Mouse (Mus musculus): ENCODE data around the gene Ank2. TPM values are rescaled to one million over a fixed set of nuclear protein-coding genes. Genes with fewer than 3 reads are reported as not detected.

Ank2 gene
- total RNA-seq, 2 experiments from 2014 or later, result 884 to 907 TPM

DNA sequence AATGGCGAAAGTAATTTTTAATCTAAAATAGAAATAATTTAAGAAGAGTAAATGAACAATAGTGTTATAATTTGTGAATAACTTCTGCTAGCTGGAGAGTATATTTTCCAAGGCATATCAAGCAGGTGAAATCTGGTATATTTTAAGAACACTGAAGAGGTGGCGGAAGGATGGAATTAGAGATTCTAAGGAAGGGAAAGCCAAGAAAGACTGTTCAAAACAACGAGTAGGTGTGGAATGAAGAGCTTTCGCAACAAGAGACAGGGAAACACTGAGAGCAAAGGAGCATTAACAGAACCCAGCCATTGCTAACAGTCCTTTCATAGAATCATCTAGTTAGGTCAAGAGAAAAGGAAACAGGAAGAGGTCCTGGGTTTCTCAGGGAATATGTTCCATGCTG is 439.5 kb downstream of the Ank2 start:
- no peak for DNase-seq (ENCODE audit: low spot score in 2 of 2)

DNA sequence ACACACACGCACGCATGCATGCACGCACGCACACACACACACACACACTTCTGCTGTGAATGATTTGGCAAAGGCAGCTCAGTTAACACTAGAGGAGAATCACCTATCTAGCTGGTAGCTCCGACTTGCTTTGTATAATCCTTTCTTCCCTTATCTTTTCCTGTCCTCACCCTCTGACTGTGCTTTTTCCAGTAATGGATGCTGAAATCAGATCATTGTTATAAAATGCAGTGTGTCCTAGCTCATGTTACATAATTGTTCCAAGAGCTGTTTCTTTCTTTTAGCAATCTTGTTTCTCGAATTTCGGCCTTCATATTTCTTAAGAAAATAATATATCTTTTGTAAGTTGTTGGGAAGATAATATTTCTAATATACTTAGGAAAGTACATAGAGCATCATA is 457.9 kb downstream of the Ank2 start:
- no peak for DNase-seq (ENCODE audit: low spot score in 2 of 2)

DNA sequence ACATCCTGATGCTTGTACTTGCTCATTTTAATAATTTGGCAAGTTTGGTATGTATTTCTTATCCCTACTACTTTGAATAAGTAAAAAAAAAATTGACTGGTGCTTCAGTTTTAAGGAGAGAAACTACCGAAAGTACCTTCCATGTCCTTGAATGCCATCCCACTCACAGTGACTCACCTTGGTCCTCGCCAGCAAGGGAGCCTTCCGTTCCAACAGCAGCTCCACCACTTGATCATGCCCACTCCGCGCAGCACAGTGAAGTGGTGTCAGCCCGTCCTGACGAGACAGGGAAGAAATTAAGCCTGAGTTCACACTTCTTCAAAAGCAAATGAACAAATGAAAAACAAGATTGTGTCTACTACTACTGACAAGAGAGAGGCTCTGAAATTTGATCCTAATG is 460.6 kb downstream of the Ank2 start:
- DNase-seq (ENCODE audit: low spot score in 2 of 2), result no peak

DNA sequence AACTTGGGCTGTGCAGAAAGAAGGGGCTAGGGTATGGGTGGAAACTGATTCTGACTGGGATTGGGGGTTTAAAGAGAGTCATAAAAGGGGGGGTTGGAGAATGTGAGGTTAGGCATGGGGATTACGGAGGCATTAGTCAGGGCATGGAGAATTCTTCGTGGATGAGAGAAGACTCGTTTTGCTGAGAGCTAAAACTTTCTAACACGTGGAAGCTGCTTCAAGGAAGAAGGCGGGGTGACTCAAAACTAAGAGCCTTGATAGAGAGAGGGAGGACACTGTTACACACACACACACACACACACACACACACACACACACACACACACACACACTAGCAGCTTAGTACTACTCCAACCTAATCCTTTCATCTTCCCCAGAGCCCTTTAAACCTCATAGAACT is 463.0 kb downstream of the Ank2 start:
- no peak for DNase-seq (ENCODE audit: low spot score in 2 of 2)

DNA sequence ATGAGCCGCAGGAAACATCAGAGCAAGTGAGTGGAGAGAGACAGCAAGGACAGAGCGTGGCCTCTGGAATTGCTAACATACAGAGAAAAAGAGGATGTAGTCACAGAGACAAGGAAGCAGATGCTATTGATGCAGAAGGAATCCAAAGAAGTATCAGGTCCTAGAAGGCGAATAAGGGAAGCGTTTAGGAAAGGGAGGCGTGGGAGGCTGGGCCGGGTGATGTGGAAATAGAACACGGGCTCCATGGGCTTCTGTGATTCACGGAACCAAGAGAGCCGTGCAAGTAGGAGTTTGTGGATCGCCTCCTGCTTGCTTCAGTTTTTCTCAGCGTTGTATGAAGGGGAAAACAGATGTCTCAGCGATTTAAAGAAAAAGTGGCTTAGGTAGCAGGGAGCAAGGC is 463.6 kb downstream of the Ank2 start:
- no peak for DNase-seq (ENCODE audit: low spot score in 2 of 2)

DNA sequence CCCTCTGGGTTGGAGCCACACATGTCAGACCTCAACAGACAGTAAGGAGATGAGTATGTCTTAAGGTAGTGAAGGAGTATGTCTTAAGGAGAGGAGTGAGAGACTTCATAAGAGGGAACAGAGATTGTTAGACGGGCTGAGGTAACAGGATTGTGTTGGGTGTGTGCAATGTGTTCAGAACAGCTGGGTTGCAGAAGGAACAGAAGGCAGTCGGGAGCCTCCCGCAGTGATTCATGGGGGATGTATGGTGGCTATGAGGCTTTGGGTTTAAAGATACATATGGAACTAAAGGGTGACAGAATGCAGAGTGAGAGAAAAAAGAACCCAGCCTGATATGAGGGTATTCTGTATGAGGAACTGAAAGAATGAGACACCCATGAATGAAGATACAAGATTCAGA is 464.2 kb downstream of the Ank2 start:
- DNase-seq (ENCODE audit: low spot score in 2 of 2), result no peak

DNA sequence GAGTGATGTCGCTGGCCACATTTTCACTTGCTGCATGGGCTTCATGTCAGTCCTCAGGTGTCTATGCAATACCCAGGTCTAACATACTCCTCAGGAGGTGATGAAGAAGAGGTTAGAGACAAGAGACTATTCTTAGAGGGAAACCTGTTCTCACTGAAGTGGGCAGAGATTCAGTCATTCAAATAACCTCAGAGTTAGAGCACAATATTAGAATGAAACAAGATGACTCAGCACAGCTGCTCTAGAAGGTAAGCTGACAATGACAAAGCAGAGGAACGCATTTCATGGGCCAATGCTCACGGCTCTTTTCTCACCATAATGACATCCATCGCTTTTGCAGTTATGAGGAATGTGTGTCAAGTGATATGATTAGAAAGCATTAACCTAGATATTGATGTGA is 475.2 kb downstream of the Ank2 start:
- DNase-seq (ENCODE audit: low spot score in 2 of 2), result no peak

DNA sequence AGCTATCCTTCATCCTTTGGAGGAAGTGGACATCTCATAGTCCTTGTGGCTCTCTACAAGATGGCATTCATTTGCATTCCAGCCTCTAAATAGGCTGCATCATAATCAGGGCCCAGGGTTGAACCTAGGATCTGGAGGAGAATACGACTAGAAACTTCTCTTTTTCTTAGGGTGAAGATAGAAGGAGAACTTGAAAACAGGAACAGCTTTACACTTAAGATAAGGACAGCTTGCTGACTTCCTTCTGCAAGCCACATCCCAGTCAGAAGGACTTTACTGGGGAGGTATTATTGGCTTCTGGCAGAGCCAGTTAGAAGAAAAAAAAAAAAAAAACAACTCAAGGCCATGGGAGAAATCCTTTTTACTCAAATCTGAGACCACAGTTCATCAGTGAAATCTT is 479.0 kb downstream of the Ank2 start:
- no peak for DNase-seq (ENCODE audit: low spot score in 2 of 2)

DNA sequence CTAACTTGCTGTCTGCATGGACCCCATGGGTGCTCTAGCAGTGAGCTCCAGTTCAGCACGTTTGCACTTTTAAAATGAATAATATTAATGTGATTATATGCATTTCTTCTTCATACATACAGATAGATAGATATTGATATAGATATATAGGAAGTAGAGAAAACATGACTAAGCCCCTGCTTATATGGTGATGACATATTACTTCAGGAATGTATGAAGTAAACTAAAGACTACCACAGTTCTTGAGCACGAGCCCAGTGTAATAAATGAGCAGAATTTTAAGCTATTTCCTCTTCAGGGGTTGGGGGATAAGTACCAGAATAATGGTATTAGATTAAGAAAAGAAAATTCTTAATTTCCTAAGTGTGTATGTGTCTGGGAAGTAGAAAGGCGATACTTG is 479.4 kb downstream of the Ank2 start:
- DNase-seq (ENCODE audit: low spot score in 2 of 2), result no peak

DNA sequence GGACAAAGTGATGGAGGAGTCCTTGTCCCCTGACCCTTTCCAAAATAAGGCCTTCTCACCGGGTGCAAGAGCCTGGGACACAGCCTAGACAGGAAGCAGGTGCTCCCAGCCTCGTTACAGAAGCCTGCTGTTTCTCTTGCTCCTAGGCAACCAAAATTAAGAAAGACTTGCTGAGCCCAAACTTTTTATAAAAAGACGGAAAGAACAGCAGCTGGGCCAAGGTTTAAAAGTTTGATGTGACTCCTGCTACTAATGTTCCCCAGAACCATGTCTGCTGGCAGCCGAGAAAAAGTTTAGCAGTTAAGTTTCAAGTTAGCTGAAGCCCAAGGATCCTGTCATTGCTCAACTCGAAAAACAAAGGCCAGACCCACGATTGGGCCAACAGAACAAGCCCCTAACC is 480.0 kb downstream of the Ank2 start:
- no peak for DNase-seq (ENCODE audit: low spot score in 2 of 2)

DNA sequence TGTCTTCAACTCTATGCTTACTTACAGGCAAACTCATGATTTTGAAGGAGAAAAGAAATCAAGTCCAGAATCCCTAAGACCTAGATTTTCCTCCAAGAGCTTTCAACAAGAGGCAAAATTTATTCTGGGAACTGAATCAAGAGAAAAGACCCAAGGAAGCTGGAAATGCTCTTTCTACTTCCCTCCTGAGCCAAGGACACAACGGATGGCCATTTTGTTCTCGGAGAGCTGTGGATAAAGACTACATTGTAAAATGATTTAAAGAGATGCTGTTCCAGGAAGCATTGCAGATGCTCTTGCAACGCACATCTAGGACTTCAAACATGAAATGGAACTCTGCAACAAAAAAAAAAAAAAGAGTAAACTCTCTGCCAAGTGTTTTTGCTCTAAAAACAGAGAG is 481.6 kb downstream of the Ank2 start:
- DNase-seq (ENCODE audit: low spot score in 2 of 2), result no peak

DNA sequence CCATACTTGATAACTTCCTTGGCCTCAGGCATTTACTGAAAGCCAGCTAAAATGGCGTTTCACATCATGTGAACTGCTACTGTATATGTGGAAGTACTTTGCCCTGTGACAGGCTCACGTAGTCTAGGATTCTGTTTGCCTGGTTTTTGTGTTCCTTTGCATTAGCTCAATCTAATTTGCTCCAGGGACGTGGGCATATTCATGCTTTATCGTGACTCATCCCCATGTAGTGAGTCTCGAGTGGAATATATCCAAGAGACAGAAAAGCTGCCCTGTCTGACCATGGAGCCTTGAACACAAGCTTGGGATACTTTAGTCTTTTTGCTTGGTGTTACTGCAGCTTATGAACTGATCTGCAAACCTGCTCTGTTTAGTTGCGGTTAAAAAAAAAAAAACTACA is 483.6 kb downstream of the Ank2 start:
- DNase-seq (ENCODE audit: low spot score in 2 of 2), result no peak

DNA sequence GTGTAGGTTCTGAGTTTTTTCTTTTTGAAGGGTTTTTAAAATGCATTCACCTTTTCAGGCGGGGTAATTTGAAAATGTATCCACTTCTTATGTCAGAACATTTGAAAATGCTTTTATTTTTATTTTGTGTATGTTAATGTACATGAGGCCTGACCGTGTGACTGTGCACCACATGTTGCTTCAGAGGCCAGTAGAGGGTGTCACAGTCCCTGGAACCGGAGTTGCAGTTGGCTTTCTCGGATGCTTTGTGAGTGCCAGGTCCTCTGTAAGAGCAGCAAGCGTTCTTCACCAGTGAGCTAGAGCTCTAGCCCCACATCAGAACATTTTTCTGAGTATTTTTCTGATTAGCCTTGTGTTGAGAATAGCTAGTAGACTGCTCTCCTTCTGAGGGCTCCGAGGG is 484.0 kb downstream of the Ank2 start:
- DNase-seq (ENCODE audit: low spot score in 2 of 2), result no peak

DNA sequence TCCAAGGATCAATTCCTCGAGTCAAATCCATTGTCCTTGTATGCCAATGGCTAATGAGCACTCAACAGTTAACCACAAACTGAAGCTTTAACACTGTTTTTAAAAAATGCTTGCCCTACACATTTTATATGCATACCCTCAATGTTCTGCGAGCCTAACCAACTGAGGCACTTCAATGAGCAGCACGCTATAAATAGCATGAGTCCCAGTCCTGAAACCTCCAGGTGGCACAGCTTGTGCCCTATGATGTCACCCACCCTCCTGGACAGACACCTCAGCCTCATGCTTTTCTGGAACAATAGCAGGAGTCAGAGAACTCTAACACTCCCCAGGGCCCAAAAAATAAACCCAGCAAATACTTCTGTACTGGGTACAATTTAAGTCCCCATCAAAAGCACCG is 485.2 kb downstream of the Ank2 start:
- DNase-seq (ENCODE audit: low spot score in 2 of 2), result no peak

DNA sequence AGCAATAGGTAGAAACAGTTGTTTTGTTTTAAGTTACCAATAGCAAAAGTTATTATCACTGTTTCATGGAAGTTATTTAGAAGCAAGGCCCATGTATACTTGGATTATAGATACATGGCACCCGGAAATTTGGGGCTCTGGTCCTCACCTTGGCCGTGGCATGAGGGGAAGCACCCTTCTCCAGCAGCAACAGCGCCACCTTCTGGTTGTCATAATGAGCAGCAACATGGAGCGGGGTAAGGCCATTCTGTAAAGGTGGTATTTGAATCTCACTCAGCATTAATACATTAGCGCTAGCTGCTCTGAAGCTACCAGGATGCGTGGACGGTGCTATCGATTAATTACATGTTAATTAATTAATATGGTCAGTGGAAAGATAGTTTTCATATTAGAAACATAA is 486.6 kb downstream of the Ank2 start:
- DNase-seq (ENCODE audit: low spot score in 2 of 2), result peak in 1 of 2 experiments; percentile 61

DNA sequence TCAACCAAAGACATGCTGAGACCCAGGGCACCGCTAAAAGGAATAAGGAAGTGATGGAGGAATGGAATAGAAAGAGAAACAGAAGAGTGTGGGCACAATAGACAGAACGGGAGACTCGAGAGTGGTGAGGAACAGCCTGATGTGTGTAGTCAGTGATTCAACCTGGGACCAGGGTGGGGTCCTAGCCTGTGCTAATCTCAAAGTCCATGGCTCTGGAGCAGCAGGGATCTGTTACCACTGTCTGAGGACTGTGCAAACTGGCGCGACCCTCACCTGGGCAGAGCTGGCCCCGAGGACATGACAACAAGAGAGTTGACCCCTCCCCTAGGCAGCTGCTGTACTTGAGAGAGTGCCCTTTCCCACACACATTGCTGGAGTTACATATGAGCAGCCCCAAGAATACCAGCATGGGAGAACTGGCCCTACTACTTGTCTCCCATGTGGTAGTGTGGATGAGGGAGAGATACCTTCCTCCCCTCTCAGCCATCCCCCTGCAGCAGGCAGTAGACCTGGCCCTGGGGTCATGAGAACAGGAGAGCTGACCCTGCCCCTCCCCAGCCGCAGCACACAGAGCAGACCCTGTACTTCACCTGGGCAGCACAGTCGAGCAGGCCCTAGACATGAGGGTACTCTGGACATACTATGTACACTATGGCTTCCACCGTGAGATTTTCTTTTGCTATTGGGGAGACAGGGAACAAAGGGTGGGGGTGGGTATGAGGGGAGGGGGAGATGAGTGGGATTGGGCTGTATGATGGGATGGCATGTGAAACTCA is 493.1 kb downstream of the Ank2 start:
- no peak for DNase-seq (ENCODE audit: low spot score in 2 of 2)

DNA sequence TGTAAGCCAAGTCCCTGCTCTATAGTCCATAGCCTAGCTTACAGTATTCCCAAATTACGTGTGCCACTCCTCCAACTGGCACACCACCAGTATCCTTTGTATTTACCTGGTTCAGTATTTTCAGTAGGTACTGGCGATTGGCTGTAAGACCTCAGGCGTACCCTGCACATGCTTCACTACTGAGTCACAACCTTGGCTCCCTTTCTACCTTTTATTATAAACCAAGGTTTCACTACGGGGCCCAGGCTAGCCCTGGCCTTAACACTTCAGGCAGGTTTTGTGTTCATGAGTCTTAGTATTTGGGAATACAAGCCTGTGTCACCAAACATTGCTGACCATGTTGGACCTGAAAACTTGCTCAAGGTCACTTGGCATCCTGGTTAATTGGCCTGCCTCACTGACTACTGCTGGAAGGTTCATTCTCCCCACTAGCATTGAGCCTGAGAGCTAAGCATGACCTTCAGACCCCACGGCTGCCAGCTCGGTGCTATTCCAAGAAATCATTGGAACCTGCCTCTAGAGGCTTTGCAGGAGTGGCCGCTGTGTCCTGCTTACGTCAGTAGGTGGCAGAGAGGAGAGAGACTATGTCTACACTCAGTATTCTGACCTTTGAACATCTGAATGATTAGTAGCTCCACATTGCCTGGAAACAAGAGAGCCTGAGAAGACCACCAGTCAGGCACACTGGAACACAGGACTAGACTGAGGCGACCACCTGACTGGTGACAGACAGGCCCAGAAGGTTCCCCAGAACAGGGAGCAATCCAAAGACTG is 494.1 kb downstream of the Ank2 start:
- DNase-seq (ENCODE audit: low spot score in 2 of 2), result no peak

DNA sequence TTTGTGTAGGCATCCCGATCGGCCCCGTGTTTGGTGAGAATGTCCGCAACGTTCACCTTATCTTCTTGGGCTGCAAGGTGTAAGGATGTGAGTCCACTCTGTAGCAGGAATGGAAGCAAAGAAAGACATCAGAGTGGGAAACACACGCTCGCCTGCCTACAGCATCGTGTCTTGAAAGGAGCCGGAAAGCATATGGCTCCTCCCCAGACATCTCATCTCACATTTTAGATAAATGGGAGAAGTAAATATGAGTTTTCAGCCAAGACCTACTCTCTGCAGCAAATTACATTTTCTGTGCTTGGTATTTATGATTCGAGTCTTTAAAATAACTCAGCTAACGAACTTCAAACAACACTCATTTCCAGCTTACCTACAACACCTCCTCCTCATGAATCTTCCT is 495.2 kb downstream of the Ank2 start:
- no peak for DNase-seq (ENCODE audit: low spot score in 2 of 2)

DNA sequence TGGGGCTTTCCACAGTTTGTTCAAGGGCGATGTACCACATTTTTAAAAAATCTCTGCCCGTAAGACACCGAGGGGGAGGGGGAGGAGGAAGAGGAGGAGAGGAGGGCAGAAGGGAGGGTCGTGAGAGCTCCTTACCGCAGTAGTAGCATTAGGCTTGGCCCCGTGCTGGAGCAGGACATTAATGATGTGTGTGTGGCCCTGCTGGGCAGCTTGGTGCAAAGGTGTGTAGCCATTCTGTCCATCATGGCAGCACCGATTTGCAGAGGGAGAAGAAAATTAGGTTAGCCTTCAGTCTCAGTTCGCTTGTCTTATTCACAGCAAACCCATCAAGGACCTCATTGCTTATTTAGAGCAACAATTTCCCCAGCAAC is 500.4 kb downstream of the Ank2 start:
- no peak for DNase-seq (ENCODE audit: low spot score in 2 of 2)

DNA sequence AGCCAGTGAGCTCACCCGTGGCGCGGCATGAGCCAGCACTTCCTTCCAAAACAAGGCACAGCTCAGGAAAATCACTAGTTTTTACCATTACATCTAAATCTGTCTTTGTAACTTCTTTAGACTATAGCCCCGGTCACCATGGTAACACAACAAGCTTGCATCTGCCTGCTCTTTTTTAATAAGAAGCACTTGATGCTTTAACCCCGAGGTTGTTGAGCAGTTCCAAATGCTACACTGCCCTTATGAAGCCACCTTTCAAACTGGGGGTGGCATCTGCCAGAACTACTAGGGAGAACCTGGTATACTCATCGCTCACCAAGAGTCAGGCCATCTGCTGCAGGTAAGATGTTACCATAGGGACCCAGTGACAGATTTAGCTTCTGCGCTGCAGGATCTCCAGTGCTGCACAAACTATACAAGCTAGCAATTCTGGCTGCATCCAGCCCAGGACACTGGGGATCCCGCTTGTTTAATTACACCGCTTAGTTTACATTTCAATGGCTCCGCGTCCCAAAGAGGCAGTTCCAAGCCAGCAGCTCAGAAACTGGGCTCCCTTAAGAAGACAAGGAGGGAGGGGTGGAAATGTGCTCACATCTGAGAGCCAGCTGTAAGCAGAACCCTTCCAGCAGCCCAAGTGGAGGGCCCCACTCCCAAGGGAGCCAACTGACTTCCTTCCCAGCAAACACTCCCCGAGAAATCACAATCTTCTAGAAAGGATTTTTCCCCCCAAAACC is 501.0 kb downstream of the Ank2 start:
- DNase-seq (ENCODE audit: low spot score in 2 of 2), result peak; percentile 28 to 49

DNA sequence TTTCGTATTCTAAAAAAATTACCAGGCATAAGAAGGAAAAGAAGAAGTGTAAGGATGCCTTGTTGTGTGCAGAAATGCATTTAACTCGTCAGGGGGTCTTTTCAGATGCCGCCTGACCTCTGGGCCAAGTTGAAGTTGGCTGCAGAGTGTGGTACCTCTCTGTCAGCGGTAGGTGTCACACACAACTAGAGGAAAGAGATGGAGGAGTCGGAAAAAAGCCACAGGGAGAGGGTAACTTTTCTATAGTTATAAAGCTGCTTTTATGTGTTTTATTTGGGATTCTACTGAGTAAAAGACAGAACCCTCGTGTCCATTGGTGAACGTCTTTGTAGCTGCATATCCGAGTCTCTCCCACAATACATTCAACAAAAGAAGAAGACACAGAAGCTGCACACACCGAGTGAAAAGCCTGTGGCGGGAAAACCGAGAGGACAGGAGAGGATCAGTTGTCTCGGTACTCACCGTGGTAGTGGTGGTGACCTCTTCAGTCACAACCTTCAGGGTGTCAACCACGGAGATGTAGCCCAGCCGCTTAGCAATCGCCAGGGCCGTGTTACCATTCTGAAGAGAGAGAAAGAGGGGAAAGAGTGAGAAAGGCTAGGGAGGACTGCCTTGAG is 501.7 kb downstream of the Ank2 start:
- peak in 1 of 2 experiments; percentile 32 for DNase-seq (ENCODE audit: low spot score in 2 of 2)

DNA sequence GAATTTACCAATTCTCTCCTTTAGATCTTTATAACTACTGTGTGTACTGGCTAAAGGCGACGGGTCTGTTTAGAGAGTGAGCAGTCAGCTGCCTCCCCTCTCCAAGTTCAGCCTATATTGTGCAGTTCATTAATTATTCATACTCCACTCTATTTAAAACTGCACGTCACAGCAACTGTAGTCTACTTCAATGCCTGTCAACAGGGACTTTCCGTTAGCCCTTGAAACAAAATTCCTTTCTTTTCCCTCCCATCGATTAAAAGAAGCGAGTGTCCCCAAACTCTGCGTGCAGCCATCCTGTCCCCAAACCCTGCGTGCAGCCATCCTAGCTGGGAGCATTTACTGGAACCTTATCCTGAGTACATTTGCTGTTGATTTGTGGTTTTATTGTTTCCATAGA is 502.4 kb downstream of the Ank2 start:
- DNase-seq (ENCODE audit: low spot score in 2 of 2), result no peak

Measured in layer of hippocampus, postnatal 10 days (tissue).